In genomic region chr9:60126961-60127360, GRCm38 (mm10) we compare ENCODE assay signal across 15 mouse cellular contexts.
"Had no signal": no experiment of that assay in that cellular context is flagged by ENCODE, and none has a peak within 500 bp of the region (broad histone marks: within the 10 kb centered on the region; RNA-seq: fewer than 3 reads in every experiment).

No protein-coding gene starts in this region.

- H3K4me1 ChIP-seq: megakaryocyte, embryonic 14.5 days; stomach, embryonic 15.5 days had no signal

- H3K36me3 ChIP-seq: midbrain, embryonic 13.5 days; midbrain, embryonic 15.5 days; neural tube, embryonic 12.5 days; stomach, embryonic 15.5 days had no signal

- H3K27me3 ChIP-seq: midbrain, embryonic 13.5 days; midbrain, embryonic 15.5 days; neural tube, embryonic 12.5 days; stomach, embryonic 15.5 days had no signal

- H3K4me3 ChIP-seq: megakaryocyte, embryonic 14.5 days; midbrain, embryonic 13.5 days; midbrain, embryonic 15.5 days; neural tube, embryonic 12.5 days; stomach, embryonic 15.5 days had no signal

- H3K27ac ChIP-seq: midbrain, embryonic 13.5 days; midbrain, embryonic 15.5 days; neural tube, embryonic 12.5 days; stomach, embryonic 15.5 days; stomach, postnatal 0 days had no signal

- H3K4me2 ChIP-seq: lung, embryonic 14.5 days; midbrain, embryonic 11.5 days; midbrain, embryonic 13.5 days; midbrain, embryonic 15.5 days; neural tube, embryonic 12.5 days; stomach, embryonic 15.5 days had no signal

- H3K9me3 ChIP-seq: midbrain, embryonic 13.5 days; midbrain, embryonic 15.5 days; neural tube, embryonic 12.5 days; stomach, embryonic 15.5 days had no signal

- ATAC-seq: midbrain, embryonic 13.5 days; midbrain, embryonic 15.5 days had no signal

- H3K9ac ChIP-seq: lung, embryonic 14.5 days; midbrain, embryonic 13.5 days; midbrain, embryonic 15.5 days; neural tube, embryonic 12.5 days; stomach, embryonic 15.5 days had no signal

- DNase-seq: lung, adult 18-20 months; lung, embryonic 14.5 days; lung, postnatal 10 days; lung, postnatal 4 days; right cerebral cortex, postnatal 14 days; thymus, adult 2 months; thymus, postnatal 25 days; thymus, postnatal 4 days had no signal
